Mouse (Mus musculus) kidney, adult 2 months (tissue): Measurements from ENCODE around the gene Smim12. TPM values are rescaled to one million over a fixed set of nuclear protein-coding genes. Genes with fewer than 3 reads are reported as not detected.

Source experiments
- DNase-seq: peaks from one replicate; pipeline ENCODE4 v3.0.0; 2021
- H3K27ac ChIP-seq: fragments of 200-500 bp; 2 replicates; pipeline ENCODE4 v1.5.1; 2012; ENCODE audit warnings: low read depth, low read length, control low read depth, inconsistent platforms; ENCODE audit not compliant: insufficient read depth
- H3K27me3 ChIP-seq: fragments of 200-500 bp; replicated peaks from 2 replicates; pipeline ENCODE4 v1.6.1; 2012; ENCODE audit warnings: mild to moderate bottlenecking, moderate library complexity, low read length, inconsistent platforms; ENCODE audit not compliant: control insufficient read depth, insufficient read depth
- H3K36me3 ChIP-seq: fragments of 200-500 bp; 2 replicates; pipeline ENCODE4 v1.6.1; 2012; ENCODE audit warnings: mild to moderate bottlenecking, moderate library complexity, low read length, inconsistent platforms; ENCODE audit not compliant: control insufficient read depth, insufficient read depth
- H3K4me1 ChIP-seq: fragments of 200-500 bp; 2 replicates; pipeline ENCODE4 v1.6.1; 2011; ENCODE audit warnings: low read length; ENCODE audit not compliant: control insufficient read depth, insufficient read depth
- H3K4me3 ChIP-seq: fragments of 200-500 bp; 2 replicates; pipeline ENCODE4 v1.5.1; 2011; ENCODE audit warnings: mild to moderate bottlenecking, low read depth, low read length, control low read depth; ENCODE audit not compliant: insufficient read depth
- CTCF ChIP-seq: fragments of 200-500 bp; conservative IDR thresholded peaks from 2 replicates; pipeline ENCODE4 v1.5.1; 2011; ENCODE audit warnings: low read depth, mild to moderate bottlenecking, control low read depth, low read length, moderate library complexity, mixed read lengths; ENCODE audit not compliant: insufficient read depth, insufficient read length
- POLR2A ChIP-seq: fragments of 200-500 bp; IDR thresholded peaks from one replicate; pipeline ENCODE4 v1.6.1; 2011; ENCODE audit warnings: low read depth, low read length, control low read depth
- WGBS: fragments of 180-500 bp; shearing (Covaris S2); methylation state at CpG from one replicate; pipeline ENCODE4 v1.1.7; 2018; 5-methylcytosine and 5-hydroxymethylcytosine counted together
- polyA plus RNA-seq: library from polyadenylated mRNA; depleted of rRNA; stranded (reverse); fragments of >200 nt; gene quantifications from 2 replicates; pipeline ENCODE4 v1.2.3, GENCODE M21; 2012; rRNA removed

Smim12 gene
- polyA plus RNA-seq, 1 experiment = 49.9 TPM

- no peak for TF ChIP-seq CTCF
- no peak for TF ChIP-seq POLR2A
- no peak overlapping the region for H3K4me3 ChIP-seq
- WGBS = 73% methylated on average over 9 of the region's 9 CpGs
- peak overlapping the region; percentile 49 for H3K27ac ChIP-seq
- no peaks in the 10 kb centered on the region for H3K36me3 ChIP-seq
- DNase-seq = no peak
- H3K27me3 ChIP-seq = no peaks in the 10 kb centered on the region
- peaks cover 3% of the 10 kb centered on the region; the same call in 1 of the 2 replicates for H3K4me1 ChIP-seq
These were observed 35.7 kb downstream of the Smim12 start for GRCm38 (mm10) chr4:127279241-127279640.

- no peak for DNase-seq
- no peak for TF ChIP-seq CTCF
- no peak for TF ChIP-seq POLR2A
- Histone ChIP-seq H3K27me3 (no peaks in the 10 kb centered on the region), H3K4me3 (no peak overlapping the region), H3K36me3 (no peaks in the 10 kb centered on the region), H3K4me1 (no peaks in the 10 kb centered on the region), H3K27ac (no peak overlapping the region)
- 63% methylated on average over 4 of the region's 4 CpGs for WGBS
These were observed 43.3 kb downstream of the Smim12 start for GRCm38 (mm10) chr4:127286907-127287306.

- WGBS = 58% methylated on average over 6 of the region's 6 CpGs
- peak; percentile 41 for DNase-seq
- H3K27ac ChIP-seq = peak overlapping the region; percentile 17; the same call in 1 of the 2 replicates
- H3K4me1 ChIP-seq = no peaks in the 10 kb centered on the region
- H3K36me3 ChIP-seq = no peaks in the 10 kb centered on the region
- H3K4me3 ChIP-seq = no peak overlapping the region
- TF ChIP-seq CTCF = no peak
- TF ChIP-seq POLR2A = no peak
- no peaks in the 10 kb centered on the region for H3K27me3 ChIP-seq
These were observed 45.5 kb downstream of the Smim12 start for GRCm38 (mm10) chr4:127289039-127289548.

- no peaks in the 10 kb centered on the region for H3K36me3 ChIP-seq
- H3K4me1 ChIP-seq = no peaks in the 10 kb centered on the region
- TF ChIP-seq POLR2A (no peak), CTCF (no peak)
- DNase-seq = no peak
- H3K4me3 ChIP-seq = no peak overlapping the region
- H3K27me3 ChIP-seq = no peaks in the 10 kb centered on the region
- no peak overlapping the region for H3K27ac ChIP-seq
- 79% methylated on average over 5 of the region's 5 CpGs for WGBS
These were observed 49.0 kb downstream of the Smim12 start for GRCm38 (mm10) chr4:127292631-127293030.

Other genes starting within 250 kb of the Smim12 start
- 22.3 and 24.1 TPM in 2 replicates for gene Sfpq, start 222.5 kb upstream of the Smim12 start, polyA plus RNA-seq
- gene Zmym1, start 182.6 kb upstream of the Smim12 start, polyA plus RNA-seq = 1.0 and 1.3 TPM in 2 replicates
- gene Zmym6, start 166.4 kb upstream of the Smim12 start, polyA plus RNA-seq = 5.2 and 5.3 TPM in 2 replicates
- gene Tmem35b, start 120.1 kb upstream of the Smim12 start, polyA plus RNA-seq = 28.6 and 29.0 TPM in 2 replicates
- 0.19 and 0.27 TPM in 2 replicates for gene Dlgap3, start 74.6 kb upstream of the Smim12 start, polyA plus RNA-seq
- gene Gja4, start 70.3 kb downstream of the Smim12 start, polyA plus RNA-seq = 17.8 and 19.2 TPM in 2 replicates
- gene Gjb3, start 87.1 kb downstream of the Smim12 start, polyA plus RNA-seq = 0.24 and 0.44 TPM in 2 replicates
- gene Gjb4, start 110.3 kb downstream of the Smim12 start, polyA plus RNA-seq = 1.4 and 1.5 TPM in 2 replicates
- gene Gjb5, start 114.4 kb downstream of the Smim12 start, polyA plus RNA-seq = 0.67 and 0.75 TPM in 2 replicates